Mouse (Mus musculus): ENCODE measurements around the gene Cirbp.

The Cirbp gene

GRCm38 (mm10) chr10:80165392-80166128 is at the start of gene Cirbp:
TSS of gene Cirbp (plus strand) at chr10:80165985.
- no peak for TF ChIP-seq GATA4 (IDR thresholded peaks at IDR 0.05; ENCODE audit: insufficient replicate concordance, low read length)

GRCm38 (mm10) chr10:80116563-80116926 is 49.2 kb upstream of the Cirbp start:
- TF ChIP-seq GATA4 (IDR thresholded peaks at IDR 0.05; ENCODE audit: insufficient replicate concordance, low read length) = no peak

GRCm38 (mm10) chr10:80116927-80117691 is 48.7 kb upstream of the Cirbp start:
- peak; percentile 9; the same call in 1 of the 2 replicates for TF ChIP-seq GATA4 (IDR thresholded peaks at IDR 0.05; ENCODE audit: insufficient replicate concordance, low read length)

GRCm38 (mm10) chr10:80117736-80118135 is 48.0 kb upstream of the Cirbp start:
- TF ChIP-seq GATA4 (IDR thresholded peaks at IDR 0.05; ENCODE audit: insufficient replicate concordance, low read length) = no peak

- no peak for TF ChIP-seq GATA4 (IDR thresholded peaks at IDR 0.05; ENCODE audit: insufficient replicate concordance, low read length)
Observed at GRCm38 (mm10) chr10:80118552-80118951, 47.2 kb upstream of the Cirbp start.

DNA sequence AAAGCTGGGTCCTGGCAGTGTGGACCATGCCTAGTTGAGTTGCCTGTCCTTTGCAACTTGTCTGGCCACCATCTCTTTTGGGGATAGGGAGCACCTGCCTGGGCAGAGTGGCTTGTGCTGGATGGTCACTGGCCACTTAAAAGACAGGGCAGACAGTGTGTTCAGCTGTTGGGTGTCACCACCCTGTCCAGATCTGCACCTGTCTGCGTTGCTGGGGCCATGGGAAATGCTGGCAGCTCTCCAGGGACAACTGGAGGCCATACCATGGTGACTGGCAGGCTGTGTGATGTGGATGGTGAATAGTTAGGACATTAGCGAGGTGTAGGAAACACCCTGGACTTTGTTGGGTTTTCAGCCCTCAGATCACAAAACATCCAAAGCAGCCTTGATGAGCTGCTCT is 45.6 kb upstream of the Cirbp start:
- TF ChIP-seq GATA4 (IDR thresholded peaks at IDR 0.05; ENCODE audit: insufficient replicate concordance, low read length) = no peak

- no peak for TF ChIP-seq GATA4 (IDR thresholded peaks at IDR 0.05; ENCODE audit: insufficient replicate concordance, low read length)
Observed at GRCm38 (mm10) chr10:80121639-80122038, 44.1 kb upstream of the Cirbp start.

DNA sequence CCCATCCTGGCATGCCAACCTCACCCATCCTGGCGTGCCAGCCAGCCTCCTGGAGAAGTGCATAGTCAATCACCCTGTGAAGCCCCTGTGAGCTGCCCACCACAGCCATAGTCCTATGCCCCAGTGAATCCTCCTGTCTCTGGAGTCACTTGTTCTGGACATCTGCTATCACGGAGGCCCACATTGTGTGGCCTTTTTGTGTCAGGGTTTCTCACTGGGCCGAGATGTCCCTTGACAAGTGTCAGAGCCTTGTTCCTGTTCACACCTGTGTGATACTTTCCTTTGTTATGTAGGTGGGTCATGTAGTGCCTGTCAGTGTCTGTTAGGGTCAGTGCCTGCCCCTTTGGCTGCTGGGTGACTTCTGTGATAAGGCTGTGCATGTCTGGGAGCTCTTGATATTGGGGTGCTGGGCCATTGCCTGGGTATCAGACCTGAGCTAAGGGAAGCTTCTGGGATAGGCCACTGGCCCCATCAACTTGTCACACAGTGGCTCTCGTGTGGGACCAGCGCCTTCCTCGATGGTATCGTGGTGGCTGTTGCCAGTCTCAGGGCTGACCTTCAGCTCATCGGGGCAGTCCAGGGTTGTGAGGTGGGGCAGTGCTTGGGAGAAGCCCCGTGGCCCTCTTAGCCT is 41.7 kb upstream of the Cirbp start:
- TF ChIP-seq GATA4 (IDR thresholded peaks at IDR 0.05; ENCODE audit: insufficient replicate concordance, low read length) = no peak

GRCm38 (mm10) chr10:80127920-80128319 is 37.9 kb upstream of the Cirbp start:
- no peak for TF ChIP-seq GATA4 (IDR thresholded peaks at IDR 0.05; ENCODE audit: insufficient replicate concordance, low read length)

GRCm38 (mm10) chr10:80129846-80130245 is 35.9 kb upstream of the Cirbp start:
- no peak for TF ChIP-seq GATA4 (IDR thresholded peaks at IDR 0.05; ENCODE audit: insufficient replicate concordance, low read length)

DNA sequence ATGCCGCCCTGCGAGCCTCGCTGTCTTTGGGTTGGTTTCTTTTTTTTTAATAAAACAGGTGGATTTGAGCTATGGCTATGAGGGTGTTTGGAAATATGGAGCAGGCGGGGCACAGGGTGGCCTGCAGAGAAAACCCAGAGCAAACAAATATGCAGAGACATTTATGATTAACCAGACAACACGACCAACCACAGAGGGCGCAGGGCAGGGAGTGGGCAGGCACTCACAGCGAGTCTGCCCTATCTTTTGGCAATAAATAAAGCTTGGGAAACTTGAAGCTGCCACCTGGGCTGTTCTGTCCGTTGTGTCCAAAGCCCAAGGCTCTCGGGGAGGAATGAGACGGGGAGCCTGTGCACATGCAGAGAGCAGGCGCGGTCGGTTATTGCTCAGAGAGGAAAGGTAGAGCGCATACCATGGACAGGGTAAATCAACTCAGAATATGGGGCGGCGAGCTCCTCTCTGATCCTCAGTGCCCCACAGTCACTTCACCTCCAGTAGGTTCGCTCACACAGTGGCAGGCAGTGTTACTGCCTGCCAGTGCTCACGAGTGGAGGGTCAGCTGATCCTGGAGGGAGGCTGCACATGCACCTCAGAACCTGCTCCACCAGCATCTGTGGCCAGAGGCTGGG is 35.3 kb upstream of the Cirbp start:
- TF ChIP-seq GATA4 (IDR thresholded peaks at IDR 0.05; ENCODE audit: insufficient replicate concordance, low read length) = peak; percentile 87; the same call in 1 of the 2 replicates

DNA sequence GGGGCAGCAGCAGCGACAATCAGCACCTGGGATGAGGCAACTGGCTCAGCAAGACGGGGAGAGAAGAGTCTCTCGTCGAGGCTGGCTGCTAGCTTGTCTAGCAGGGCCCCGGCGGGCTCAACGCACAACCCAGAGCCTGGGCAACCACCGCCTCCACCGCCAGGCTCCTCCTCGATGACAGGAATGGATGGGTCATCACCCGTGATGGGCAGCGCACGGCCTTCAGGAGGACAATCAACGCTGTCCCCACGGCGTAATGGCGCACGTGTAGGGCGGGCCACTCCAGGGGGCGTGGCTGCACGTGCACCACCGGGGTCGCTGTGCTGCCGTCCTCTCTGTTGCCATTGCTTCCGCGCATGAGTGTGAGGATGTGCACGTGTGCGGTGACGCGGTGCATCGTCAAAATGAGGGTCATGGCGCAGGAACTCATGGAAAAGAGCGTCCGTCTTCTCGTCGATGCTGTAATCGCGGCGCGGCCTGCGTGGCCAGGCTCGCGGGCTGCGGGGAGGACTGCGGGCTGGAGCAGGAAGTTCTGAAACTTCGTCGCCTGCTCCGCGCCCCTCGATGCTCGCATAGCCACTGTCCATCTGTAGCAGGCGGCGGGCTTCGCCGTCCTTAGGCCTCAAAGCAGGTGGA is 34.4 kb upstream of the Cirbp start:
- no peak for TF ChIP-seq GATA4 (IDR thresholded peaks at IDR 0.05; ENCODE audit: insufficient replicate concordance, low read length)

GRCm38 (mm10) chr10:80131952-80132350 is 33.8 kb upstream of the Cirbp start:
- TF ChIP-seq GATA4 (IDR thresholded peaks at IDR 0.05; ENCODE audit: insufficient replicate concordance, low read length) = no peak

DNA sequence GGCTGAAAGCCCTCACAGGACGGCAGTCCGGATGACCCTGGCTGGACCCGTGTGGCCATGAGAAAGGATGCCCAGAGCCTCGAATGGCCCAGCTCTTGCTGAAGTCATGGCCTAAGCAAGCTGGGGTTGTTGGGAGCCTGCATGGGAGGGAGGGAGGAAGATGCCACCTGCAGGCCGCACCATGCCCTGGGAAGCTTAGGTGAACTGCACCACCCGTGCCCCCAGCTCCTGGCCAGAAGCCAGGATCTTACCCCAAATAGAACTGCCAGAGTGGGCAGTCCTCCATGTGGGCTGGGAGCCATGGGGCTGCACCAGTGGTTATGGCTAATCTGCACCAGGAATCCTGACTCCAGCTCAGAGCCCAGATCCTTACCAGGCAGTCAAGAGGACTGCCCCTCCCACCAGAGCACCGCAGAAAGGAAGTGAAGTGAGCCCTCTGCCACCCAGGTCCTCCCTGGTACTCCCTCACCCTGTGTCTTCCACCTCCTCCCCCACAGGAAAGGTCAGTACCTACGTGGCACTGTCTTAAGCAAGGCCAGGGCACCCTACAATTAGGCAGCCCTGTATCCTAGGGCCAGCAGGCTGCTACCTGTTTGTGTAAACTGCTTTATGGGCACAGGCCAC is 32.4 kb upstream of the Cirbp start:
- TF ChIP-seq GATA4 (IDR thresholded peaks at IDR 0.05; ENCODE audit: insufficient replicate concordance, low read length) = no peak

- no peak for TF ChIP-seq GATA4 (IDR thresholded peaks at IDR 0.05; ENCODE audit: insufficient replicate concordance, low read length)
Observed at GRCm38 (mm10) chr10:80134421-80134820, 31.4 kb upstream of the Cirbp start.

All from liver, adult (tissue).